Mouse (Mus musculus): Measurements from ENCODE around the gene Slc24a3.

DNA sequence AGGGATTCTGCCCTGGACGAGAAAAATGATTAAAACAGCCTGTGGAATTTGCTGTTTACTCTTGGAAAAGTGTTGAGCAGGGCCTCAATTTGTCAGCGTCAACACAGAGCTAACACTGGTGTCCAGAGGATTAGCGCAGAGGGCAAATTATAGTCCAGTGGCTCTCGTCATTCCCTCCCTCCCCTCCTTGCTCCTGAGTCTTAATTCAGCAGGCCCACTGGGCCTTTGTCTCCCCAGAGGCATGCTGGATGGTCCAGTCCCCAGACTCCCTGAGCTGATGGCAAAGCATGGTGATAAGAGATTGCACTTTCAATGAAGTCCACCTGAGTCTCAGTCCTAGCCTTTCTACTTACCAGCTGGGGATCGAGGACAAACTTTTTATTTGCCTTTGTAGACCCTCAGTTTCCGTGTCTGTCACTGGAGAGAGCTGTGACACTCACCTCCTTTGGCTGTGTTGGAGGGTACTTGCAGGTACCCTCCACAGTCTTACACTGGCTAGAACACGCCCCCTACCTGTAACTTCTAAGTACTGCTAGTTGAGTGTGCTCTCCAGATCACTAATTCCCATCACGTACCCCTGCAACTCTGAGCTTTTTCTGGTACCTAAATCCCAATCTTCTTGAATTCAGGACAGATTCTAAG lies 289.7 kb downstream of the Slc24a3 start:
- TF ChIP-seq CTCF (IDR thresholded peaks at IDR 0.05; ENCODE audit: borderline replicate concordance, extremely low read depth, insufficient read depth, insufficient read length) (peak; percentile 23; the same call in 1 of the 2 replicates), POLR2A (IDR thresholded peaks at IDR 0.05; ENCODE audit: borderline replicate concordance, extremely low read depth, insufficient read depth, insufficient read length, poor library complexity, severe bottlenecking) (no peak)

Measured in brain, embryonic 14.5 days (tissue).